In genomic region chr5:73761709-73762108, GRCm38 (mm10) we compare ENCODE assay signal across 8 mouse cellular contexts.
DNase-seq lines count a peak whose midpoint lies in the region; ATAC-seq and TF ChIP-seq lines count a peak whose summit lies in the region.
"Had no signal": no experiment of that assay in that cellular context is flagged by ENCODE, and none has a peak within 500 bp of the region (broad histone marks: within the 10 kb centered on the region; RNA-seq: fewer than 3 reads in every experiment).

No protein-coding gene starts in this region.

- H3K9ac ChIP-seq in embryonic facial prominence, embryonic 15.5 days = no peak overlapping the region
- no peak overlapping the region for H3K9ac ChIP-seq in heart, embryonic 13.5 days
- no peak overlapping the region for H3K9ac ChIP-seq in liver, adult 2 months (ENCODE audit: low read depth, low read length)

- no peaks in the 10 kb centered on the region for H3K9me3 ChIP-seq in embryonic facial prominence, embryonic 15.5 days (replicated peaks)
- no peaks in the 10 kb centered on the region for H3K9me3 ChIP-seq in heart, embryonic 13.5 days

- H3K36me3 ChIP-seq in embryonic facial prominence, embryonic 15.5 days = no peaks in the 10 kb centered on the region
- H3K36me3 ChIP-seq in heart, embryonic 13.5 days = no peaks in the 10 kb centered on the region
- H3K36me3 ChIP-seq in liver, adult 2 months (ENCODE audit: control insufficient read depth, insufficient read depth, low read length) = no peaks in the 10 kb centered on the region

- TF ChIP-seq CTCF in liver, adult 2 months (IDR thresholded peaks at IDR 0.05; ENCODE audit: low read depth, low read length) = peak; percentile 44; the same call in 1 of the 2 replicates

- no peak overlapping the region for H3K4me2 ChIP-seq in embryonic facial prominence, embryonic 15.5 days (replicated peaks)
- no peak overlapping the region for H3K4me2 ChIP-seq in heart, embryonic 13.5 days

- H3K4me3 ChIP-seq in embryonic facial prominence, embryonic 15.5 days (replicated peaks) = no peak overlapping the region
- no peak overlapping the region for H3K4me3 ChIP-seq in heart, embryonic 13.5 days
- H3K4me3 ChIP-seq in liver, adult 2 months (ENCODE audit: insufficient read depth, low read depth, low read length) = no peak overlapping the region
- H3K4me3 ChIP-seq: erythroblast, embryonic 14.5 days had no signal

- H3K4me1 ChIP-seq in embryonic facial prominence, embryonic 15.5 days = peaks cover 9% of the 10 kb centered on the region; the same call in 1 of the 2 replicates
- peaks cover 6% of the 10 kb centered on the region; the same call in 1 of the 2 replicates for H3K4me1 ChIP-seq in heart, embryonic 13.5 days
- no peaks in the 10 kb centered on the region for H3K4me1 ChIP-seq in liver, adult 2 months (ENCODE audit: control insufficient read depth, insufficient read depth, low read length)

- no peak for TF ChIP-seq POLR2A in liver, adult 2 months (IDR thresholded peaks at IDR 0.05; ENCODE audit: extremely low read depth, insufficient read depth, low read length)

- 11% methylated on average over 8 of the region's 8 CpGs for WGBS in embryonic facial prominence, embryonic 15.5 days
- WGBS in heart, embryonic 13.5 days = 23% methylated on average over 8 of the region's 8 CpGs
- 35% methylated on average over 8 of the region's 8 CpGs for WGBS in liver, adult 2 months

- no peaks in the 10 kb centered on the region for H3K79me2 ChIP-seq in liver, adult 2 months (ENCODE audit: control insufficient read depth, insufficient read depth, low read length)

- no peaks in the 10 kb centered on the region; the same call in 1 of the 2 replicates for H3K27me3 ChIP-seq in embryonic facial prominence, embryonic 15.5 days
- H3K27me3 ChIP-seq in heart, embryonic 13.5 days (replicated peaks) = peaks cover 8% of the 10 kb centered on the region; the same call in 1 of the 2 replicates
- H3K27me3 ChIP-seq in liver, adult 2 months (ENCODE audit: control insufficient read depth, insufficient read depth, low read length) = no peaks in the 10 kb centered on the region

- peak; percentile 71 for DNase-seq in kidney, postnatal 14 days
- no peak for DNase-seq in liver, adult 2 months (ENCODE audit: extremely low read depth, low read depth, low spot score)
- peak; percentile 13 for DNase-seq in ovary, postnatal 10 days (ENCODE audit: low spot score)

- ATAC-seq in cerebellum, adult (ENCODE audit: insufficient number of reproducible peaks, low FRiP score, low TSS enrichment) = peak; percentile 55; the same call in 1 of the 2 replicates
- peak; percentile 94 for ATAC-seq in embryonic facial prominence, embryonic 15.5 days (ENCODE audit: insufficient number of reproducible peaks, low FRiP score, low TSS enrichment, low read depth)
- no peak for ATAC-seq in heart, embryonic 13.5 days (ENCODE audit: extremely low read depth, insufficient number of reproducible peaks, low FRiP score, low TSS enrichment)
- ATAC-seq in megakaryocyte progenitor cell, adult 5-6 weeks (replicated peaks; ENCODE audit: poor library complexity) = no peak

- H3K27ac ChIP-seq in embryonic facial prominence, embryonic 15.5 days (replicated peaks) = peak overlapping the region; percentile 68
- H3K27ac ChIP-seq in heart, embryonic 13.5 days (replicated peaks) = 0 out of 2 replicates have a peak overlapping the region, but pooled peaks have one; percentile 21
- no peak overlapping the region for H3K27ac ChIP-seq in liver, adult 2 months (replicated peaks; ENCODE audit: insufficient read depth, low read depth, low read length)

Comparison
In these comparisons a context has a peak if more than half of its experiments do, and no peak if none do; other contexts are left out.
1. ATAC-seq: peak in cerebellum, adult (single experiment) and embryonic facial prominence, embryonic 15.5 days (single experiment); none in heart, embryonic 13.5 days (single experiment) and megakaryocyte progenitor cell, adult 5-6 weeks (single experiment).